Mouse (Mus musculus) bone marrow macrophage, adult 2 months (primary cell): ENCODE data around the gene Gpr132.
A peak's percentile ranks its signal among the peaks of the same experiment; 100 is the strongest.

Experiments used
- CTCF ChIP-seq: IDR thresholded peaks from 2 replicates; pipeline ENCODE4 v1.5.1; 2012; ENCODE audit warnings: low read depth, mild to moderate bottlenecking, low read length, moderate library complexity
- POLR2A ChIP-seq: IDR thresholded peaks from 2 replicates; pipeline ENCODE4 v1.6.1; 2012; ENCODE audit warnings: mild to moderate bottlenecking, low read depth, low read length, borderline replicate concordance

GRCm38 (mm10) chr12:112816294-112816693 lies 51.7 kb downstream of the Gpr132 start:
- TF ChIP-seq CTCF (peak; percentile 92), POLR2A (no peak)
